Mouse (Mus musculus) hindbrain, postnatal 0 days (tissue): ENCODE data around the gene Treh. TPM values are rescaled to one million over a fixed set of nuclear protein-coding genes. Genes with fewer than 3 reads are reported as not detected.

Source experiments
- ATAC-seq: fragments of 200-750 bp; cut with Nextera tagmentation; 2 replicates; pipeline ENCODE4 v1.8.0; 2017; ENCODE audit warnings: mild to moderate bottlenecking, moderate TSS enrichment, moderate library complexity
- DNase-seq: peaks from one replicate; pipeline ENCODE4 v3.0.0-alpha.2; 2015; ENCODE audit warnings: low spot score
- H3K27ac ChIP-seq: fragments of 300-500 bp; sonication (generic); 2 replicates; pipeline ENCODE4 v1.5.1; 2014; ENCODE audit warnings: mild to moderate bottlenecking
- H3K27me3 ChIP-seq: fragments of 300-500 bp; sonication (generic); 2 replicates; pipeline ENCODE4 v1.6.1; 2014; ENCODE audit warnings: low read length, mixed read lengths; ENCODE audit not compliant: insufficient read depth
- H3K36me3 ChIP-seq: fragments of 300-500 bp; sonication (generic); 2 replicates; pipeline ENCODE4 v1.6.1; 2014; ENCODE audit warnings: low read length, mixed read lengths; ENCODE audit not compliant: insufficient read depth
- H3K4me1 ChIP-seq: fragments of 300-500 bp; sonication (generic); 2 replicates; pipeline ENCODE4 v1.6.1; 2014; ENCODE audit warnings: antibody characterized with exemption, low read length, mixed read lengths; ENCODE audit not compliant: insufficient read depth
- H3K4me2 ChIP-seq: fragments of 300-500 bp; sonication (generic); 2 replicates; pipeline ENCODE4 v1.6.1; 2014; ENCODE audit warnings: low read depth, mild to moderate bottlenecking, low read length, moderate library complexity, mixed read lengths
- H3K4me3 ChIP-seq: fragments of 300-500 bp; sonication (generic); 2 replicates; pipeline ENCODE4 v1.5.1; 2014; ENCODE audit warnings: low read length
- H3K9ac ChIP-seq: fragments of 300-500 bp; sonication (generic); replicated peaks from 2 replicates; pipeline ENCODE4 v1.6.1; 2014; ENCODE audit warnings: mild to moderate bottlenecking, low read length, moderate library complexity, mixed read lengths
- H3K9me3 ChIP-seq: fragments of 300-500 bp; sonication (generic); 2 replicates; pipeline ENCODE4 v1.6.1; 2016; ENCODE audit warnings: low read length, mixed read lengths
- CTCF ChIP-seq: IDR thresholded peaks from 2 replicates; pipeline ENCODE4 v1.5.1; 2016; ENCODE audit warnings: antibody characterized with exemption, control low read depth, low read depth
- WGBS: fragments of 180-500 bp; shearing (Covaris S2); extraction: QIAGEN DNeasy Blood & Tissue Kit; methylation state at CpG from one replicate; pipeline ENCODE4 v1.1.7; 2014; 5-methylcytosine and 5-hydroxymethylcytosine counted together
- polyA plus RNA-seq: library from polyadenylated mRNA; unstranded; fragments of >200 nt; fragmentation: Nextera tagmentation; extraction: Ambion mirVana; gene quantifications from 2 replicates; pipeline ENCODE4 v1.2.1, GENCODE M21; 2015
- total RNA-seq: library from RNA; depleted of rRNA; stranded (reverse); fragments of >200 nt; gene quantifications from 2 replicates; pipeline ENCODE4 v1.2.3, GENCODE M21; 2014

The Treh gene
- total and polyA plus RNA-seq, 2 experiments from 2014 or later = not detected

DNA sequence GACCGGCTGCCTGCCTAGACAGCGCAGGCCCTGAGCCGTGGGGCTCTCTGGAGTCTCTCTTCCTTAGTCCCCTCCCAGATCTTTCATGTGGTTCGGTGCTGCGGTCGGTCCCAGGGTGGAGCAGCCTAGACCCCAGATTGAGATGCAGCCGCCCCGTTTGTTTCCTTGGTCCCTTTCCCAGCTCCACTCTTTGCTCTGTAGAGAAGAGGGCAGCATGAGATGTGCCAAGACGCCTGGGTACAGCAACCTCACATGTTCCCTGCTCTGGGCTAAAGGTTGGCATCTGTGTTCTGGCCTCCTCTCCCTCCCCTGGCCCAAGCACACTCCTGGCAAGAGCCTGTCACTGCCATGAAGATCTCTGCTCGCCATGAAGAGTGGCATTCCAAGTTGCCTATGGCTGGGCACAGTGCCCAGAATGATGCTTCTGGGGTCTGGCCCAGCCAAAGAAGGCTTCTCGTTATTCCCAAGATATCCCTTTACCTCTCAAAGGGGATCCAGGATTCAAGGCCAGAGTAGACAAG lies 50.5 kb downstream of the Treh start:
- no peaks in the 10 kb centered on the region for H3K9me3 ChIP-seq
- H3K4me3 ChIP-seq = no peak overlapping the region
- peak; percentile 70 for DNase-seq
- no peak overlapping the region for H3K4me2 ChIP-seq
- peak overlapping the region; percentile 71 for H3K27ac ChIP-seq
- WGBS = 33% methylated on average over 11 of the region's 11 CpGs
- no peaks in the 10 kb centered on the region for H3K36me3 ChIP-seq
- no peaks in the 10 kb centered on the region for H3K27me3 ChIP-seq
- peaks cover 57% of the 10 kb centered on the region for H3K4me1 ChIP-seq
- no peak overlapping the region for H3K9ac ChIP-seq
- ATAC-seq = no peak; the same call in 1 of the 2 replicates
- no peak for TF ChIP-seq CTCF

DNA sequence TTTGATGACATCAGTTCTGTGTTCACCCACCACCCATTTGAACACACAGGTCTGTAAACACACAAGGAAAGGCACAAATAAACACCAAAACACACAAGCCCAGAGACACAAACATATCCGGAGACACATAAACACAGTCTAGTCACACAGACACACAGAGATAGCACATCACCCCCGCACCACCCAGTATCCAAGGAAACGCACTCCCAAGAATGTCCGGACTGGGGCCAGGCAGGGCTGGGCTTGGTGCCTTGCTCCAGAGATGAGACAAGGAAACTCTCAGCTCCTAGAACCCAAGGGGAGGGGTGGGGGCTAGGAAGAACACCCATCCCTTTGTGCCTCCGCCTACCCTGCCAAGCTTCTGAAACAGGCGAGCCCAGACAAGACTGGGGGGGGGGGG lies 51.2 kb downstream of the Treh start:
- Histone ChIP-seq H3K36me3 (no peaks in the 10 kb centered on the region), H3K9ac (no peak overlapping the region), H3K4me3 (no peak overlapping the region), H3K27ac (peak overlapping the region; percentile 71; the same call in 1 of the 2 replicates), H3K9me3 (no peaks in the 10 kb centered on the region), H3K4me1 (peaks cover 54% of the 10 kb centered on the region), H3K4me2 (no peak overlapping the region), H3K27me3 (no peaks in the 10 kb centered on the region)
- DNase-seq (peak; percentile 75), ATAC-seq (peak; percentile 43)
- no peak for TF ChIP-seq CTCF
- 34% methylated on average over 6 of the region's 6 CpGs for WGBS

DNA sequence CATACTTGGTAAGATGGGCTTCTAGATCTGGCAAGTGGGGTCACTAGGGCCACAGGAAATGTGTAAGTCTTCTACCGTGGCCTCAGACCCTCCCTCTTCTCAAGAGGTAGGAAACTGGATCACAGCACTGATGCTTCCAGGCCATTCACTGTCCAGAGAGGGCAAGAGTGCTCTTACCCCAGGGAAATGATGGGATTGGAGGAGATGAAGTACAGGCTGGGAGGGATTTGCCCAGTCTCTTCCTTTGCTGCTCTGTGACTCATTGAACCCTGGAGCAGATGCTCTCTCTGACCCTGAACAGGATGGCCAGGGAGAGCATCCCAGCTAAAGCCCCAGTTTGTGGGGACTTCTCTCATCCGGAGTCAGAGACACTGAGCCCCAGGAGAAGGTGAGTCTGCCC lies 51.6 kb downstream of the Treh start:
- WGBS = 31% methylated on average over 2 of the region's 2 CpGs
- H3K4me2 ChIP-seq = no peak overlapping the region

DNA sequence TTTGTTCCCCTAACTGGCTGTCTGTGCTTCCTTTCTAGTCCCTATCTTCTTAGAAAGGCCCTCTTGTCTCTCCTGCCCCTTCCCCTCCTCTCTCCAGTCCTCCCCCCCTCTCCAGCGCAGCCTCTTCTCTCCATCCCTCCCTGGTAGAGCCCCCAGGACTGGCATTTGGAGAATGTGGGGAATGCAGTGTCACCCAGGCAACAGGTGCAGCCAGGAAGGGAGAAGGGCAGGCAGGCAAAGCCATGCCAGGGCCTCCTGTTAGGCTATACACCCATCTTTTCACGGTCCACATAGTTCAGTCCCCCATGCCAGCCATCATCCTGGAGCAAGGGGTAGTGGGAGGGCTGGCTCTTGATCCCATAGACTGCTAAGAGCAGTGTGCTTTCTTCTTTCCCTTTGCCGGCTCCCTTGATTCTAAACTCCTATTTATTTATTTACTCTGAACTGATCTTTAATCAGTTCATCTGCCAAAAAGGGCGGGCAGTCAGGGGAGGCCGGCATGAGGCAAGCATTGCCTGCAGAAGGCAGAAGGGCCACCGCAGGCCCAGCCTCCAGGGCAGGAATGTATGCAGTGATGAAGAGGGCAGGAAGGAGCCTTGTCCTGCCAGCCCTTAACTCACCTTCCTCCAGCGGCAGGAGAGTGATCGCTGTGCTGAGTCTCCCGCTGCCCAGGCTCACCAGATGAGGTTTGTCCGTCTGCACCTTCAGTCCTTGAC lies 53.6 kb downstream of the Treh start:
- Histone ChIP-seq H3K9me3 (no peaks in the 10 kb centered on the region), H3K4me2 (no peak overlapping the region), H3K27me3 (no peaks in the 10 kb centered on the region), H3K27ac (peak overlapping the region; percentile 27; the same call in 1 of the 2 replicates), H3K4me1 (peaks cover 41% of the 10 kb centered on the region), H3K36me3 (no peaks in the 10 kb centered on the region), H3K4me3 (no peak overlapping the region), H3K9ac (no peak overlapping the region)
- ATAC-seq (no peak), DNase-seq (no peak)
- 43% methylated on average over 10 of the region's 10 CpGs for whole genome bisulfite sequencing
- TF ChIP-seq CTCF = no peak

More for the DNA sequence above, 51.6 kb downstream of the Treh start:
- Histone ChIP-seq H3K9ac (no peak overlapping the region), H3K36me3 (no peaks in the 10 kb centered on the region), H3K4me3 (no peak overlapping the region), H3K9me3 (no peaks in the 10 kb centered on the region), H3K4me1 (peaks cover 50% of the 10 kb centered on the region), H3K27ac (peak overlapping the region; percentile 71; the same call in 1 of the 2 replicates), H3K27me3 (no peaks in the 10 kb centered on the region)
- no peak for ATAC-seq
- TF ChIP-seq CTCF = no peak
- DNase-seq = no peak

DNA sequence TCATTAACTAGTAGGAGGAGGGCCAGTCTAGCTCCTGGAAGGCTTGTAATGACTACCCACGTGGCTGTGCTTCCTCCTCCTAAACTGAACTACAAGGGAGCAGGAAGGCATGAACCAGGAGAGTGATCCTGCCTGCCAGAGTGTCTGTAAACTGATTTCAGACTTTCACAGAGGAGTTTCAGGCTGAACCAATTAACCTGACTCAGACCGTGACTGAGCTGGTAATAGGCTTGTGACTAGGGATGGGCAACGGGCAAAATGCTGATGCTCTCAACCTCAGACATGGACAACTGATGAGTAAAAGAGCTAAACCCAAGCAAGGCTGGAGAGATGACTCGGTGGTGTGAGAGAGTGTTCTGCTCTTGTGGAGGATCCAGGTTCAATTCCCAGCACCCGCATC lies 54.4 kb downstream of the Treh start:
- Histone ChIP-seq H3K27me3 (no peaks in the 10 kb centered on the region), H3K4me1 (peaks cover 37% of the 10 kb centered on the region), H3K9ac (no peak overlapping the region), H3K9me3 (no peaks in the 10 kb centered on the region), H3K36me3 (no peaks in the 10 kb centered on the region), H3K27ac (no peak overlapping the region), H3K4me2 (no peak overlapping the region), H3K4me3 (no peak overlapping the region)
- no peak for ATAC-seq
- no peak for TF ChIP-seq CTCF
- no peak for DNase-seq
- 58% methylated on average over 5 of the region's 5 CpGs for WGBS

DNA sequence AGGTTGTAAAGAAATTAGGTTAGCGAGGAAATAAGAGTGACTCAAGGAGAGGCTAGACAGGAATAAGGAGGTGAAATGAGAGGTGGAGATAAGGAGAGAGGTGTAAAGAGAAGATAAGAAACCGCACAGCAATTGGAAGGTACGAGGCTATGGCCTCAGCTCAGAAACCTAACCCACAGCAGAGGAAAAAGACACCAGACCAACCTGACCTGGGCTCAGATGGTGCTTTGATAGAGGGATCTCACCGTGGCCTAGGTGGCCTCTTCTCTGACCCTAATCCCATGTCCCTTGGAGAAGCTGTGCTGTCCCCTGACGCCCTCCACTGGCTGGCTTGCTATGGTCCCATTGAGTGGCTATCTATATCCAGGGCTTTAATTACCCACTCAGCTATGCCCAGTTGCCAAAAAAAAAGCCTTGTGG lies 59.1 kb downstream of the Treh start:
- DNase-seq (no peak), ATAC-seq (no peak)
- 77% methylated on average over 5 of the region's 5 CpGs for WGBS

More for the DNA sequence above, 59.1 kb downstream of the Treh start:
- Histone ChIP-seq H3K9ac (no peak overlapping the region), H3K36me3 (no peaks in the 10 kb centered on the region), H3K27ac (no peak overlapping the region), H3K4me2 (peak overlapping the region; percentile 100; the same call in 1 of the 2 replicates), H3K4me1 (peaks cover 6% of the 10 kb centered on the region; the same call in 1 of the 2 replicates), H3K27me3 (no peaks in the 10 kb centered on the region), H3K9me3 (no peaks in the 10 kb centered on the region), H3K4me3 (no peak overlapping the region)
- TF ChIP-seq CTCF = no peak
